Mouse (Mus musculus) stomach, postnatal 0 days (tissue): ENCODE measurements around the gene Tpm1.

ENCODE experiments used
- CTCF ChIP-seq: IDR thresholded peaks from 2 replicates; pipeline ENCODE4 v1.5.1; 2016; ENCODE audit warnings: antibody characterized with exemption, low read depth, mild to moderate bottlenecking, moderate library complexity
- EP300 ChIP-seq: optimal IDR thresholded peaks from 2 replicates; pipeline ENCODE3; 2016; ENCODE audit warnings: antibody characterized with exemption

- no peak for TF ChIP-seq CTCF
- TF ChIP-seq EP300: no peak
Observed at GRCm38 (mm10) chr9:67035957-67036451, 13.2 kb downstream of the Tpm1 start.
